Mouse (Mus musculus) kidney, adult 2 months (tissue): ENCODE measurements around the gene Shpk.

Experiments
- CTCF ChIP-seq: fragments of 200-500 bp; conservative IDR thresholded peaks from 2 replicates; pipeline ENCODE4 v1.5.1; 2011; ENCODE audit warnings: low read depth, mild to moderate bottlenecking, control low read depth, low read length, moderate library complexity, mixed read lengths; ENCODE audit not compliant: insufficient read depth, insufficient read length
- POLR2A ChIP-seq: fragments of 200-500 bp; IDR thresholded peaks from one replicate; pipeline ENCODE4 v1.6.1; 2011; ENCODE audit warnings: low read depth, low read length, control low read depth

- TF ChIP-seq POLR2A (no peak), CTCF (no peak)
These were observed 30.7 kb upstream of the Shpk start for GRCm38 (mm10) chr11:73168576-73168975.
